Mouse (Mus musculus) midbrain, embryonic 14.5 days (tissue): Measurements from ENCODE around the gene Gm7075. TPM values are rescaled to one million over a fixed set of nuclear protein-coding genes. Genes with fewer than 3 reads are reported as not detected.
"Not testable (repeated sequence)": the region's sequence is repeated elsewhere in the genome, so short reads cannot be mapped to it uniquely, and the experiment has no call there.

Experiments
- ATAC-seq: fragments of 200-750 bp; cut with Nextera tagmentation; 2 replicates; pipeline ENCODE4 v1.8.0; 2017; ENCODE audit warnings: moderate number of reproducible peaks, moderate library complexity; ENCODE audit not compliant: low FRiP score, low TSS enrichment
- DNase-seq: peaks from one replicate; pipeline ENCODE4 v3.0.0-alpha.2; 2015
- H3K27ac ChIP-seq: fragments of 300-500 bp; sonication (generic); replicated peaks from 2 replicates; pipeline ENCODE4 v1.5.1; 2014; ENCODE audit warnings: mild to moderate bottlenecking, low read depth, low read length, moderate library complexity
- H3K27me3 ChIP-seq: fragments of 300-500 bp; sonication (generic); 2 replicates; pipeline ENCODE4 v1.6.1; 2014; ENCODE audit warnings: low read length, control low read depth, mixed read lengths; ENCODE audit not compliant: control insufficient read depth, insufficient read depth
- H3K36me3 ChIP-seq: fragments of 300-500 bp; sonication (generic); 2 replicates; pipeline ENCODE4 v1.6.1; 2014; ENCODE audit warnings: low read length, control low read depth; ENCODE audit not compliant: control insufficient read depth, insufficient read depth
- H3K4me1 ChIP-seq: fragments of 300-500 bp; sonication (generic); 2 replicates; pipeline ENCODE4 v1.6.1; 2014; ENCODE audit warnings: mild to moderate bottlenecking, antibody characterized with exemption, low read length, control low read depth; ENCODE audit not compliant: control insufficient read depth, insufficient read depth
- H3K4me2 ChIP-seq: fragments of 300-500 bp; sonication (generic); 2 replicates; pipeline ENCODE4 v1.6.1; 2014; ENCODE audit warnings: mild to moderate bottlenecking, low read length, moderate library complexity
- H3K4me3 ChIP-seq: fragments of 300-500 bp; sonication (generic); replicated peaks from 2 replicates; pipeline ENCODE4 v1.5.1; 2014; ENCODE audit warnings: low read depth, low read length
- H3K9ac ChIP-seq: fragments of 300-500 bp; sonication (generic); replicated peaks from 2 replicates; pipeline ENCODE4 v1.6.1; 2014; ENCODE audit warnings: mild to moderate bottlenecking, low read length, moderate library complexity
- H3K9me3 ChIP-seq: fragments of 300-500 bp; sonication (generic); 2 replicates; pipeline ENCODE4 v1.6.1; 2016; ENCODE audit warnings: low read length, control low read depth, mixed read lengths; ENCODE audit not compliant: control insufficient read depth
- WGBS: fragments of 180-500 bp; shearing (Covaris S2); extraction: QIAGEN DNeasy Blood & Tissue Kit; methylation state at CpG from one replicate; pipeline ENCODE4 v1.1.7; 2014; 5-methylcytosine and 5-hydroxymethylcytosine counted together
- polyA plus RNA-seq: library from polyadenylated mRNA; unstranded; fragments of >200 nt; fragmentation: Nextera tagmentation; extraction: Ambion mirVana; gene quantifications from 2 replicates; pipeline ENCODE4 v1.2.1, GENCODE M21; 2014

Gene Gm7075
- polyA plus RNA-seq, 1 experiment from 2014 or later, result not detected

GRCm38 (mm10) chr10:63410162-63410956 lies 11.2 kb downstream of the Gm7075 start:
- Histone ChIP-seq H3K4me2 (no peak overlapping the region), H3K9me3 (no peaks in the 10 kb centered on the region), H3K27me3 (no peaks in the 10 kb centered on the region), H3K4me1 (no peaks in the 10 kb centered on the region), H3K9ac (no peak overlapping the region), H3K27ac (no peak overlapping the region), H3K36me3 (no peaks in the 10 kb centered on the region), H3K4me3 (no peak overlapping the region)
- ATAC-seq (no peak), DNase-seq (peak; percentile 32)
- 74% methylated on average over 16 of the region's 16 CpGs for WGBS

- Histone ChIP-seq H3K4me1 (no peaks in the 10 kb centered on the region), H3K9ac (no peak overlapping the region), H3K36me3 (no peaks in the 10 kb centered on the region), H3K4me2 (no peak overlapping the region), H3K27me3 (no peaks in the 10 kb centered on the region), H3K4me3 (no peak overlapping the region), H3K27ac (no peak overlapping the region), H3K9me3 (no peaks in the 10 kb centered on the region)
- ATAC-seq (no peak), DNase-seq (no peak)
- WGBS, result 86% methylated on average over 2 of the region's 2 CpGs
These were observed 18.0 kb downstream of the Gm7075 start for GRCm38 (mm10) chr10:63403636-63404035.

- no peak for ATAC-seq
- Histone ChIP-seq H3K4me1 (no peaks in the 10 kb centered on the region), H3K27ac (no peak overlapping the region), H3K9ac (no peak overlapping the region), H3K36me3 (no peaks in the 10 kb centered on the region), H3K27me3 (no peaks in the 10 kb centered on the region), H3K9me3 (no peaks in the 10 kb centered on the region), H3K4me3 (no peak overlapping the region), H3K4me2 (no peak overlapping the region)
- DNase-seq, result no peak
- WGBS, result 90% methylated on average over 5 of the region's 5 CpGs
These were observed 18.7 kb downstream of the Gm7075 start for GRCm38 (mm10) chr10:63402731-63403504.

DNA sequence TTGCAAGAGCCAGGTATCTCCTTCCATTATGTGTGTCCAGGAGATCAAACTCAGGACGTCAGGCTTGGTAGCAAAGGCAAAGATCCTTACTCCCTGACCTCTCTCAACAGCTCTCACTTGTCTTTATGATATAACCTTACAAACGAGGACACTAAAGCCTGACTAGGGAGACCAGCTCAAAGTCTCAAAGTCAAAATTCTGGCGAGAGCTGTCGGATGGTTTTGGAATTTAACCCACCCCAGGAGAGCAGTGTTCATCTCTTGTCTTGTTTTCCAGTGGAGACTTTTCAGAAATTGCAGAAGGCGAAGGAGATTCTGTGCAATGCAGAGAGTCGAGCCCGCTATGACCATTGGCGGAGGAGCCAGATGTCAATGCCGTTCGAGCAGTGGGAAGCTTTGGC lies 24.6 kb downstream of the Gm7075 start:
- ATAC-seq, result no peak

DNA sequence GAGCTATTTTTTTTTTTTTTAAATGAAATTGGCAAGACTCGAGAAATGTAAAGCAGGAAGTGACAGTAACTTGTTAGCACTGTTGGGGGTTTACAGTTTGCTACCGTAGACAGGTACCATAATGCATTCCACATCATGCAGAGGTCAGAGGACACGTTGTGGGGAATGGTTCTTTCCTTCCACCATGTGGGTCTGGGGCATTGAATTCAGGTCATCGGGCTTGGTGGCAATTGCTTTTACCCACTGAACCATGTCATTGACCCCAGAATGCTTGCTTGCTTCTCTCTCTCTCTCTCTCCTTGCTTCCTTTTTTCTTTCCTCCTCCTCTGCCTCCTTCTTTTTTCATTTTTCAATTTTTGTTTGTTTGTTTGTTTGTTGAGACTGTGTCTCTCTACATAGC lies 32.6 kb downstream of the Gm7075 start:
- WGBS, result 54% methylated on average over 4 of the region's 4 CpGs
- Histone ChIP-seq H3K36me3 (no peaks in the 10 kb centered on the region), H3K9ac (no peak overlapping the region), H3K27me3 (no peaks in the 10 kb centered on the region), H3K9me3 (no peaks in the 10 kb centered on the region), H3K4me3 (no peak overlapping the region), H3K27ac (no peak overlapping the region), H3K4me2 (no peak overlapping the region), H3K4me1 (no peaks in the 10 kb centered on the region)
- DNase-seq (no peak), ATAC-seq (no peak)

More for the DNA sequence above, 24.6 kb downstream of the Gm7075 start:
- no peak overlapping the region for H3K4me2 ChIP-seq
- H3K27ac ChIP-seq, result no peak overlapping the region
- no peak overlapping the region for H3K9ac ChIP-seq
- WGBS, result 92% methylated on average over 10 of the region's 10 CpGs
- no peaks in the 10 kb centered on the region for H3K9me3 ChIP-seq
- no peaks in the 10 kb centered on the region for H3K27me3 ChIP-seq
- H3K36me3 ChIP-seq, result no peaks in the 10 kb centered on the region
- DNase-seq, result no peak
- no peaks in the 10 kb centered on the region for H3K4me1 ChIP-seq
- no peak overlapping the region for H3K4me3 ChIP-seq

DNA sequence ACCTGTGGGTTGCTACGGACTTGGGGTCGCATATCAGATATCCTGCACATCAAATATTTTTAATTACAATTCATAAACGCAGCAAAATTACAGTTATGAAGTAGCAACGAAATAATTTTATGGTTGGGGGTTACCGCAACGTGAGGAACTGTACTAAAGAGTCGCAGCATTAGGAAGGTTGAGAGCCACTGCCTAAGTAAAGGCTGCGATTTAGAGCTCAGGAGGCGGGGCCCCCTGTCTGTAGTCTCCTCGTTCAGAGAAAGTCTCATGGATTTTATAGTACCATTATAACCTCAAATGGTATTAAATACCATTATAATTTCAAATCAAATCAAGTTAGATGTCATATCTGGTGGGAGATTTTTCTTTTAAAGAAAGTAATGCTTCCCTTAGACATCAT lies 34.6 kb downstream of the Gm7075 start:
- 0 out of 2 replicates have a peak, but pooled peaks cover under 1% of the 10 kb centered on the region for H3K4me1 ChIP-seq
- DNase-seq (peak; percentile 40), ATAC-seq (no peak)

GRCm38 (mm10) chr10:63386444-63386843 lies 35.1 kb downstream of the Gm7075 start:
- under 1% methylated on average over 19 of the region's 19 CpGs for WGBS

More for the DNA sequence above, 34.6 kb downstream of the Gm7075 start:
- Histone ChIP-seq H3K9me3 (no peaks in the 10 kb centered on the region), H3K27ac (peak overlapping the region; percentile 63; the same call in 1 of the 2 replicates), H3K36me3 (no peaks in the 10 kb centered on the region), H3K4me3 (peak overlapping the region; percentile 53), H3K27me3 (no peaks in the 10 kb centered on the region), H3K9ac (peak overlapping the region; percentile 51; the same call in 1 of the 2 replicates), H3K4me2 (peak overlapping the region; percentile 72)
- WGBS, result 2% methylated on average over 10 of the region's 10 CpGs

DNA sequence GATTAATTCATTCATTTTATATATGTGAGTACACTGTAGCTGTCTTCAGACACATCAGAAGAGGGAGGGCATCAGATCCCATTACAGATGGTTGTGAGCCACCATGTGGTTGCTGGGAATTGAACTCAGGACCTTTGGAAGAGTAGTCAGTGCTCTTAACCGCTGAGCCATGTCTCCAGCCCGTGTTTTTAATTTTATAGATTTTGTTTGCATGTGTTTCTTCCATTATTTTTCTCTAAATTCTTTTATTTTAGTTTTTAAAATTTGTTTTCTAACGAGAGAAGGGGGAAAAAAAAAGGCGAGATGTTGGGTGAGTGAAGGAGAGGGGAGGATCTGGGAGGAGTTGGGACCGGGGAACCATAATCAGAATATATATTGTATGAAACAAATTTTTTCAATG lies 35.7 kb downstream of the Gm7075 start:
- H3K9ac ChIP-seq, ATAC-seq: not testable (repeated sequence)
- WGBS, result 32% methylated on average over 5 of the region's 5 CpGs

More at GRCm38 (mm10) chr10:63386444-63386843, 35.1 kb downstream of the Gm7075 start:
- peak overlapping the region; percentile 51; the same call in 1 of the 2 replicates for H3K9ac ChIP-seq
- DNase-seq (peak; percentile 92), ATAC-seq (peak; percentile 81)
- H3K27ac ChIP-seq, result peak overlapping the region; percentile 63
- peaks cover 6% of the 10 kb centered on the region; the same call in 1 of the 2 replicates for H3K4me1 ChIP-seq
- no peaks in the 10 kb centered on the region for H3K27me3 ChIP-seq
- peak overlapping the region; percentile 72 for H3K4me2 ChIP-seq
- no peaks in the 10 kb centered on the region for H3K36me3 ChIP-seq
- H3K9me3 ChIP-seq, result no peaks in the 10 kb centered on the region
- H3K4me3 ChIP-seq, result peak overlapping the region; percentile 53

More for the DNA sequence above, 35.7 kb downstream of the Gm7075 start:
- DNase-seq, H3K36me3 ChIP-seq, H3K9me3 ChIP-seq, H3K27me3 ChIP-seq, H3K4me1 ChIP-seq, H3K27ac ChIP-seq: not testable (repeated sequence)
- peak overlapping the region; percentile 53; the same call in 1 of the 2 replicates for H3K4me3 ChIP-seq
- H3K4me2 ChIP-seq, result peak overlapping the region; percentile 72
